Comparison of ENCODE assay signal across 9 mouse cellular contexts in genomic region chr11:115841961-115842550, GRCm38 (mm10). TPM values are rescaled to one million over a fixed set of nuclear protein-coding genes. Genes with fewer than 3 reads are reported as not detected.
DNase-seq lines count a peak whose midpoint lies in the region; ATAC-seq lines count a peak whose summit lies in the region.
"Had no signal": no experiment of that assay in that cellular context is flagged by ENCODE, and none has a peak within 500 bp of the region (broad histone marks: within the 10 kb centered on the region; RNA-seq: fewer than 3 reads in every experiment).

No protein-coding gene starts in this region.

- intact Hi-C loops in heart, postnatal 25 days (cut with DNase I): no loop called here

- peaks cover 15% of the 10 kb centered on the region for H3K36me3 ChIP-seq in liver, embryonic 11.5 days (ENCODE audit: control insufficient read depth, insufficient read depth, low read length)
- H3K36me3 ChIP-seq: midbrain, embryonic 12.5 days had no signal

- no peak overlapping the region for H3K4me3 ChIP-seq in liver, embryonic 11.5 days (ENCODE audit: low read depth, low read length)
- H3K4me3 ChIP-seq: midbrain, embryonic 12.5 days had no signal

- H3K9ac ChIP-seq in liver, embryonic 11.5 days (ENCODE audit: low read depth, low read length): peak overlapping the region; percentile 4; the same call in 1 of the 2 replicates
- H3K9ac ChIP-seq: midbrain, embryonic 12.5 days had no signal

- peak; percentile 97 for ATAC-seq in liver, embryonic 11.5 days (replicated peaks; ENCODE audit: low FRiP score)

- peak; percentile 60 for DNase-seq in kidney, adult 11 months
- DNase-seq in kidney, postnatal 10 days: no peak
- peak; percentile 63 for DNase-seq in embryo, embryonic 10 days (ENCODE audit: low spot score)
- DNase-seq in heart, postnatal 25 days (ENCODE audit: low spot score): peak; percentile 35
- peak; percentile 72 for DNase-seq in liver, embryonic 11.5 days (ENCODE audit: low spot score)
- DNase-seq in thymus, postnatal 25 days: no peak
- DNase-seq in cerebellum, adult 18-20 months: no peak
- DNase-seq in thymus, postnatal 14 days: no peak

- peak overlapping the region; percentile 58 for H3K4me2 ChIP-seq in liver, embryonic 11.5 days
- H3K4me2 ChIP-seq: midbrain, embryonic 12.5 days had no signal

- H3K4me1 ChIP-seq in liver, embryonic 11.5 days (replicated peaks; ENCODE audit: control insufficient read depth, insufficient read depth, low read length): peaks cover 54% of the 10 kb centered on the region

- peaks cover 3% of the 10 kb centered on the region for H3K9me3 ChIP-seq in liver, embryonic 11.5 days (ENCODE audit: control insufficient read depth, low read length)
- H3K9me3 ChIP-seq: midbrain, embryonic 12.5 days had no signal

- WGBS in liver, embryonic 11.5 days: 24% methylated on average over 6 of the region's 6 CpGs

- peak overlapping the region; percentile 87 for H3K27ac ChIP-seq in liver, embryonic 11.5 days (ENCODE audit: low read depth, low read length)
- H3K27ac ChIP-seq: midbrain, embryonic 12.5 days had no signal

- H3K27me3 ChIP-seq in liver, embryonic 11.5 days (replicated peaks; ENCODE audit: control insufficient read depth, insufficient read depth, low read length): no peaks in the 10 kb centered on the region

RNA-seq across cellular contexts. Expression of gene Myo15b, which starts 16.1 kb away (rescaled TPM):
- under 1 TPM in 1 of 2 experiments, not detected in 1; 0.08 TPM for total RNA-seq in heart, postnatal 25 days (2021)
- 0.56 and 0.89 TPM in 2 replicates for polyA plus RNA-seq in liver, embryonic 11.5 days (2014; fragmentation: Nextera tagmentation; extraction: Ambion mirVana)

RNA-seq across cellular contexts. Expression of gene Llgl2, which starts 18.2 kb away (rescaled TPM):
- 10 to 100 TPM; 15.1 to 21.5 TPM for total RNA-seq in heart, postnatal 25 days (2021)
- polyA plus RNA-seq in liver, embryonic 11.5 days (2014; fragmentation: Nextera tagmentation; extraction: Ambion mirVana): 15.6 and 18.7 TPM in 2 replicates

RNA-seq across cellular contexts. Expression of gene Tsen54, which starts 27.5 kb away (rescaled TPM):
- 1 to 10 TPM; 9.1 to 9.2 TPM for total RNA-seq in heart, postnatal 25 days (2021)
- 36.1 and 36.4 TPM in 2 replicates for polyA plus RNA-seq in liver, embryonic 11.5 days (2014; fragmentation: Nextera tagmentation; extraction: Ambion mirVana)

RNA-seq across cellular contexts. Expression of gene Caskin2, which starts 28.6 kb away (rescaled TPM):
- 10 to 100 TPM; 41.8 to 52.2 TPM for total RNA-seq in heart, postnatal 25 days (2021)
- 13.5 and 14.0 TPM in 2 replicates for polyA plus RNA-seq in liver, embryonic 11.5 days (2014; fragmentation: Nextera tagmentation; extraction: Ambion mirVana)

RNA-seq across cellular contexts. Expression of gene Smim5, which starts 57.7 kb away (rescaled TPM):
- total RNA-seq in heart, postnatal 25 days (2021): 10 to 100 TPM; 19.7 to 20.2 TPM
- 39.5 and 45.9 TPM in 2 replicates for polyA plus RNA-seq in liver, embryonic 11.5 days (2014; fragmentation: Nextera tagmentation; extraction: Ambion mirVana)

Comparison
In these comparisons a context has a peak if more than half of its experiments do, and no peak if none do; other contexts are left out.
1. DNase-seq: peak in kidney, adult 11 months (single experiment), embryo, embryonic 10 days (single experiment), heart, postnatal 25 days (single experiment) and liver, embryonic 11.5 days (single experiment); none in kidney, postnatal 10 days (single experiment), thymus, postnatal 25 days (single experiment), cerebellum, adult 18-20 months (0 of 2) and thymus, postnatal 14 days (single experiment).